Comparison of ENCODE assay signal across 15 mouse cellular contexts in the genomic region with DNA sequence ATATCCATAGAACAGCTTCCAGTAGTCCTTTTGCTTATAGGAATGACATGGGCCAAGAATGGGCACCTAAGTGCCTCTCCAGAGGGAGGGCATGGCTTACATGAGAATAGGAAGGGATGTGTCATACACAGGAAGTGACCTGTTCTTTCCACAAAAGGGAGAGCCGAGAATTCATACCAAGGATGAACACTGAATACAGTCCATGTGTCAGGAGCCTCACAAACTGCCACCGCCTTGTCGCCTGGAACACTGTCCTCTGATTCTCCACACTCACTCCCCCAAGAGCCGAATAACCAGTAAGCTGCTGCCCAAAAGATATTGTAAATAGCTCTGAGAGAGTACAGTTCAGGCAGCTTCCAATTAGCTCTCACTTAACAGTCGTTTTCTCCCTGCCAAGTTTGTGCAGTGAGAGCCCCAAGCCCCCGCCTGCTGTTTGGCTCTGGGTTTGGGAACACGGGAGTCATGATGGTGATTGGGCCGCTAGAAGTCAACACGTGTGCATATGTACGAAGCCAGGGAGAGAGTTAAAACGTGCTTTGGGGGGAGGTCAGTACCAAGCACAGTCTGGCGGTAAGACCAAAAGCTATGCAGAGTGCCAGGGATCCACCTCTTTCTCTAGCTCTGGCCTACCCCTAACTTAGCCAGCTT. TPM values are rescaled to one million over a fixed set of nuclear protein-coding genes. Genes with fewer than 3 reads are reported as not detected.
DNase-seq lines count a peak whose midpoint lies in the region; ATAC-seq lines count a peak whose summit lies in the region.
"Had no signal": no experiment of that assay in that cellular context is flagged by ENCODE, and none has a peak within 500 bp of the region (broad histone marks: within the 10 kb centered on the region; RNA-seq: fewer than 3 reads in every experiment).

No protein-coding gene starts in this region.

- no peaks in the 10 kb centered on the region for H3K9me3 ChIP-seq in heart, embryonic 15.5 days (replicated peaks)

- 46% methylated on average over 12 of the region's 12 CpGs for WGBS in heart, embryonic 15.5 days

- H3K4me2 ChIP-seq in heart, embryonic 15.5 days = no peak overlapping the region
- H3K4me2 ChIP-seq: liver, embryonic 11.5 days had no signal

- H3K27me3 ChIP-seq in heart, embryonic 15.5 days = no peaks in the 10 kb centered on the region

- H3K4me3 ChIP-seq in heart, embryonic 15.5 days = no peak overlapping the region

- peaks cover 27% of the 10 kb centered on the region for H3K4me1 ChIP-seq in heart, embryonic 15.5 days (replicated peaks)

- no peak for DNase-seq in frontal cortex, postnatal 25 days (ENCODE audit: low spot score in 2 of 2)
- DNase-seq in left cerebral cortex, postnatal 4 days = peak; percentile 47
- DNase-seq in left cerebral cortex, adult 8-10 months (ENCODE audit: low spot score in 2 of 2) = no peak
- DNase-seq in brain, adult 2 months (ENCODE audit: low read depth, low spot score) = peak; percentile 58
- no peak for DNase-seq in kidney, adult 11 months
- DNase-seq: adrenal gland, postnatal 10 days; B cell, adult 2 months; cerebellum, adult 11 months; kidney, adult 18-20 months; midbrain, embryonic 14.5 days; thymus, postnatal 14 days had no signal

- H3K36me3 ChIP-seq in heart, embryonic 15.5 days = no peaks in the 10 kb centered on the region

- intact Hi-C loops in left cerebral cortex, postnatal 4 days (cut with DNase I) = no loop called here

- H3K9ac ChIP-seq in heart, embryonic 15.5 days = no peak overlapping the region

- peak overlapping the region; percentile 48 for H3K27ac ChIP-seq in heart, embryonic 15.5 days

- ATAC-seq in frontal cortex, adult (ENCODE audit: low TSS enrichment) = peak; percentile 55
- peak; percentile 53; the same call in 1 of the 2 replicates for ATAC-seq in heart, embryonic 15.5 days (replicated peaks; ENCODE audit: insufficient number of reproducible peaks, insufficient read depth, low FRiP score, low read depth)
- ATAC-seq in granulocyte monocyte progenitor cell, adult 5-6 weeks (replicated peaks; ENCODE audit: poor library complexity, severe bottlenecking) = no peak

RNA-seq across cellular contexts. Expression of a gene that starts 57.0 kb away (rescaled TPM):
- 100 to 1,000 TPM; 284 to 303 TPM for total RNA-seq in left cerebral cortex, postnatal 4 days (2021)
- total RNA-seq in left cerebral cortex, adult 8-10 months (2022) = 100 to 1,000 TPM; 136 to 166 (median 145) TPM
- 21.6 and 22.1 TPM in 2 replicates for polyA plus RNA-seq in heart, embryonic 15.5 days (2015; fragmentation: Nextera tagmentation; extraction: Ambion mirVana)
- 4.9 and 8.2 TPM in 2 replicates for total RNA-seq in granulocyte monocyte progenitor cell, adult 5-6 weeks (2014; fragmentation: Nextera tagmentation)
- 4.1 and 4.7 TPM in 2 replicates for total RNA-seq in granulocyte monocyte progenitor cell, adult 5-6 weeks (2017)

Comparison
In these comparisons a context has a peak if more than half of its experiments do, and no peak if none do; other contexts are left out.
1. DNase-seq: peak in left cerebral cortex, postnatal 4 days (single experiment) and brain, adult 2 months (single experiment); none in frontal cortex, postnatal 25 days (0 of 2), left cerebral cortex, adult 8-10 months (0 of 2) and kidney, adult 11 months (single experiment).
2. RNA of a gene that starts 57.0 kb away (total RNA-seq): 284 to 303 TPM in left cerebral cortex, postnatal 4 days and 136 to 166 TPM in left cerebral cortex, adult 8-10 months; 4.1 to 8.2 TPM in granulocyte monocyte progenitor cell, adult 5-6 weeks; every median in the first group is over 10 times any median in the second.